Mouse (Mus musculus): ENCODE measurements around the gene Sdc1. TPM values are rescaled to one million over a fixed set of nuclear protein-coding genes. Genes with fewer than 3 reads are reported as not detected.
A peak's percentile ranks its signal among the peaks of the same experiment; 100 is the strongest.

The Sdc1 gene
- polyA plus RNA-seq, 1 experiment from 2014 or later, result 116 TPM

DNA sequence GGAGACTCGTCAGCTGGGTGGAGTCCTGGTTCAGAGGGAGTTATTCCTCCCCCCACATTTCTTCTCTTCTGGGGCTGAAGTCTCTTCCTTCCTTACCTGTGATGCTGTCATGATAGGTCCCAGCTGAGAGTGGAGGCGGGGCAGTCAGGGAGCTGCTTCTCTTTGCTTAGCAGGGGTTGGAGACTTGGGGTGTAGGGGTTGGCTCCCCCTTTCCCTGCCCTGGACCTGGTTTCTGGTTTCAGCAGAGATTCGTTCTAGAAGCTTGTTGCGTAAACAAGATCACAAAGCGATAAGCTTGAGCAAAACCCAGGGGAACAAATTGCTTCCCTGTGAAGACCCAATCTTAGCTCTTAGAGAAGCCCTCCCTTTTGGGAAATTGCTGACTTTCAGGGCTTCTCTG, 15.4 kb downstream of the Sdc1 start:
- peaks cover 11% of the 10 kb centered on the region for H3K36me3 ChIP-seq (replicated peaks; ENCODE audit: insufficient read depth, low read length)
- DNase-seq, result no peak
- no peak overlapping the region for H3K27ac ChIP-seq (ENCODE audit: low read depth)
- H3K9ac ChIP-seq (replicated peaks), result no peak overlapping the region
- no peak overlapping the region for H3K4me2 ChIP-seq (ENCODE audit: low read depth, low read length)
- 53% methylated on average over 5 of the region's 5 CpGs for WGBS (ENCODE audit: insufficient replicate concordance)
- H3K9me3 ChIP-seq (ENCODE audit: low read length), result no peaks in the 10 kb centered on the region
- no peak overlapping the region for H3K4me3 ChIP-seq (ENCODE audit: low read depth, low read length)
- H3K4me1 ChIP-seq (ENCODE audit: insufficient read depth), result peaks cover 24% of the 10 kb centered on the region
- no peak for TF ChIP-seq EP300 (IDR thresholded peaks at IDR 0.05; ENCODE audit: low read depth)
- TF ChIP-seq CTCF (IDR thresholded peaks at IDR 0.05; ENCODE audit: low read depth), result no peak
- H3K27me3 ChIP-seq (ENCODE audit: insufficient read depth, low read length), result no peaks in the 10 kb centered on the region
- ATAC-seq, result no peak

- Histone ChIP-seq H3K36me3 (replicated peaks; ENCODE audit: insufficient read depth, low read length) (peaks cover 11% of the 10 kb centered on the region), H3K27ac (ENCODE audit: low read depth) (no peak overlapping the region), H3K9ac (replicated peaks) (no peak overlapping the region), H3K4me1 (ENCODE audit: insufficient read depth) (peaks cover 19% of the 10 kb centered on the region), H3K4me2 (ENCODE audit: low read depth, low read length) (no peak overlapping the region), H3K9me3 (ENCODE audit: low read length) (no peaks in the 10 kb centered on the region), H3K4me3 (ENCODE audit: low read depth, low read length) (no peak overlapping the region), H3K27me3 (ENCODE audit: insufficient read depth, low read length) (no peaks in the 10 kb centered on the region)
- no peak for ATAC-seq
- 56% methylated on average over 12 of the region's 12 CpGs for WGBS (ENCODE audit: insufficient replicate concordance)
- DNase-seq, result no peak
- TF ChIP-seq CTCF (IDR thresholded peaks at IDR 0.05; ENCODE audit: low read depth) (no peak), EP300 (IDR thresholded peaks at IDR 0.05; ENCODE audit: low read depth) (no peak)
Observed at GRCm38 (mm10) chr12:8786984-8787730, 16.0 kb downstream of the Sdc1 start.

DNA sequence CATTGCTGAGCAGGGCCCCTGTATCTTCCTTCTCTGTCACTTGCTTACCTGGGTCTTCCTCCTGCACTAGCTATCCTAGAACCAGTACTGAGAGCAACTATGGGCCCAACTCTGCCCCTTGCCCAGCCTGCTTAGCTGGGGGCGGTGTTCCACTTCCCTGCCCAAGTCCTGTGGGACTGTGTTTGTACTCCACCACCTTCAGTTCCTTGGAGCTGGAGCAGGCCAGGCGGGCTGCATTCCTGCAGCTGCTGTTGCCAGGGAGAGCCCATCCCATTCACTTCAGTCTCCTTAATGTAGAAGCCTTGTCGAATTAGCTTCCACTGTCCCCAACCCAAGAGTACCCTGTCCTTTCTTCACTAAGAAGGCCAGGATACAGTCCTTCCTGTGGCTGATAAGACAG, 17.3 kb downstream of the Sdc1 start:
- H3K4me2 ChIP-seq (ENCODE audit: low read depth, low read length), result no peak overlapping the region
- peaks cover 11% of the 10 kb centered on the region for H3K36me3 ChIP-seq (replicated peaks; ENCODE audit: insufficient read depth, low read length)
- H3K27ac ChIP-seq (ENCODE audit: low read depth), result no peak overlapping the region
- TF ChIP-seq EP300 (IDR thresholded peaks at IDR 0.05; ENCODE audit: low read depth) (no peak), CTCF (IDR thresholded peaks at IDR 0.05; ENCODE audit: low read depth) (no peak)
- H3K4me1 ChIP-seq (ENCODE audit: insufficient read depth), result peaks cover 21% of the 10 kb centered on the region
- H3K4me3 ChIP-seq (ENCODE audit: low read depth, low read length), result no peak overlapping the region
- H3K27me3 ChIP-seq (ENCODE audit: insufficient read depth, low read length), result no peaks in the 10 kb centered on the region
- no peak overlapping the region for H3K9ac ChIP-seq (replicated peaks)
- H3K9me3 ChIP-seq (ENCODE audit: low read length), result no peaks in the 10 kb centered on the region
- 78% methylated on average over 3 of the region's 3 CpGs for WGBS (ENCODE audit: insufficient replicate concordance)
- no peak for ATAC-seq
- no peak for DNase-seq

DNA sequence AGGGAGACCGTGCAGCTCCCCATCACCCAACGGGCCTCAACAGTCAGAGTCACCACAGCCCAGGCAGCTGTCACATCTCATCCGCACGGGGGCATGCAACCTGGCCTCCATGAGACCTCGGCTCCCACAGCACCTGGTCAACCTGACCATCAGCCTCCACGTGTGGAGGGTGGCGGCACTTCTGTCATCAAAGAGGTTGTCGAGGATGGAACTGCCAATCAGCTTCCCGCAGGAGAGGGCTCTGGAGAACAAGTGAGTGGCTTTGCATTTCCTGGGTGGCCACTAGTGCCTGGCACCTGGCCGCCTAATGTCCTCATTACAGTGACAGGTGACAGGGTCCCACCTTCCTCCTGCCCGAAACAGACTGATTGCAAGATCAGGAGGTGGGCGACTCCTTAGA, 19.5 kb downstream of the Sdc1 start:
- WGBS (ENCODE audit: insufficient replicate concordance), result 82% methylated on average over 12 of the region's 12 CpGs
- Histone ChIP-seq H3K27ac (ENCODE audit: low read depth) (no peak overlapping the region), H3K27me3 (ENCODE audit: insufficient read depth, low read length) (no peaks in the 10 kb centered on the region), H3K4me3 (ENCODE audit: low read depth, low read length) (no peak overlapping the region), H3K4me2 (ENCODE audit: low read depth, low read length) (no peak overlapping the region), H3K4me1 (ENCODE audit: insufficient read depth) (peaks cover 19% of the 10 kb centered on the region), H3K9me3 (ENCODE audit: low read length) (no peaks in the 10 kb centered on the region), H3K36me3 (replicated peaks; ENCODE audit: insufficient read depth, low read length) (peaks cover 11% of the 10 kb centered on the region), H3K9ac (replicated peaks) (no peak overlapping the region)
- no peak for ATAC-seq
- DNase-seq, result no peak
- TF ChIP-seq CTCF (IDR thresholded peaks at IDR 0.05; ENCODE audit: low read depth) (no peak), EP300 (IDR thresholded peaks at IDR 0.05; ENCODE audit: low read depth) (no peak)

GRCm38 (mm10) chr12:8793410-8794051, 22.4 kb downstream of the Sdc1 start:
- Histone ChIP-seq H3K36me3 (replicated peaks; ENCODE audit: insufficient read depth, low read length) (peaks cover 11% of the 10 kb centered on the region), H3K4me1 (ENCODE audit: insufficient read depth) (peaks cover 6% of the 10 kb centered on the region; the same call in 1 of the 2 replicates), H3K9ac (replicated peaks) (no peak overlapping the region), H3K27ac (ENCODE audit: low read depth) (peak overlapping the region; percentile 93), H3K27me3 (ENCODE audit: insufficient read depth, low read length) (no peaks in the 10 kb centered on the region), H3K4me3 (ENCODE audit: low read depth, low read length) (no peak overlapping the region), H3K9me3 (ENCODE audit: low read length) (no peaks in the 10 kb centered on the region), H3K4me2 (ENCODE audit: low read depth, low read length) (no peak overlapping the region)
- ATAC-seq, result peak; percentile 98
- peak; percentile 52 for DNase-seq
- peak; percentile 79 for TF ChIP-seq EP300 (IDR thresholded peaks at IDR 0.05; ENCODE audit: low read depth)
- TF ChIP-seq CTCF (IDR thresholded peaks at IDR 0.05; ENCODE audit: low read depth), result no peak
- WGBS (ENCODE audit: insufficient replicate concordance), result 59% methylated on average over 2 of the region's 2 CpGs

DNA sequence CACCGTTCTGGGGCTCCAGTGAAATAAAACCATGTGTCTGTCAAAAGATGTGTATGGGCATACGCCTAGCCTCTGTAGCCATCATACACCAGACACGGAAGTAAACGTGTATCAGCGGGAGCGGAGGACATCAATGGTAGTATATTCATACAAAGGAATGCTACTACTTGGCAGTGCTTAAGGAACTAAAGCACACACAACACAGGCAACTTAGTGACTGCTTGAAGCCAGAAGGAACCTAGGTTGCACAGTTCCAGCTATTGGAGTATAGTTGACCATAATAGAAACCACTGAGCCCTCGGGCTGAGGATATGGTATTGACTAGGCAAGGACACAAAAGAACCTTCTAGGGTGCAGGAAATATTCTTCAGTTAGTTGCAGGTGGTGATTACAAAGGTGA, 26.8 kb downstream of the Sdc1 start:
- no peak for ATAC-seq
- TF ChIP-seq EP300 (IDR thresholded peaks at IDR 0.05; ENCODE audit: low read depth), result no peak
- TF ChIP-seq CTCF (IDR thresholded peaks at IDR 0.05; ENCODE audit: low read depth), result no peak
- Histone ChIP-seq H3K27me3 (ENCODE audit: insufficient read depth, low read length) (no peaks in the 10 kb centered on the region), H3K4me2 (ENCODE audit: low read depth, low read length) (no peak overlapping the region), H3K4me1 (ENCODE audit: insufficient read depth) (peaks cover 9% of the 10 kb centered on the region), H3K9me3 (ENCODE audit: low read length) (no peaks in the 10 kb centered on the region), H3K9ac (replicated peaks) (no peak overlapping the region), H3K4me3 (ENCODE audit: low read depth, low read length) (no peak overlapping the region), H3K27ac (ENCODE audit: low read depth) (no peak overlapping the region), H3K36me3 (replicated peaks; ENCODE audit: insufficient read depth, low read length) (no peaks in the 10 kb centered on the region)
- 85% methylated on average over 7 of the region's 7 CpGs for WGBS (ENCODE audit: insufficient replicate concordance)
- no peak for DNase-seq

Data from liver, postnatal 0 days (tissue).